Mouse (Mus musculus): ENCODE results near the gene Nmur1.

- TF ChIP-seq CTCF (IDR thresholded peaks at IDR 0.05; ENCODE audit: low read depth), result no peak
- no peak for TF ChIP-seq EP300 (IDR thresholded peaks at IDR 0.05; ENCODE audit: low read depth)
Observed at GRCm38 (mm10) chr1:86349201-86349600, 76.8 kb downstream of the Nmur1 start.
